Mouse (Mus musculus) skeletal muscle tissue, adult 2 months (tissue): ENCODE measurements around the gene Bhlhb9.
"Not testable (repeated sequence)": the region's sequence is repeated elsewhere in the genome, so short reads cannot be mapped to it uniquely, and the experiment has no call there.

Experiments
- DNase-seq: peaks from one replicate; pipeline ENCODE4 v3.0.0-alpha.2; 2012; ENCODE audit warnings: low read depth, low spot score

The Bhlhb9 gene

GRCm38 (mm10) chrX:135797212-135797644, at the start of gene Bhlhb9:
Bhlhb9 (plus strand) TSS chrX:135797594.
- DNase-seq = peak; percentile 32

- DNase-seq = peak; percentile 37
These were observed 44.6 kb upstream of the Bhlhb9 start for GRCm38 (mm10) chrX:135752832-135753231.

GRCm38 (mm10) chrX:135761707-135762106, 35.7 kb upstream of the Bhlhb9 start:
- no peak for DNase-seq

- no peak for DNase-seq
These were observed 29.3 kb upstream of the Bhlhb9 start for GRCm38 (mm10) chrX:135768043-135768548.

GRCm38 (mm10) chrX:135768565-135768964, 28.8 kb upstream of the Bhlhb9 start:
- DNase-seq = no peak

GRCm38 (mm10) chrX:135791536-135791935, 5.9 kb upstream of the Bhlhb9 start:
- no peak for DNase-seq

- DNase-seq = no peak
These were observed 5.1 kb upstream of the Bhlhb9 start for GRCm38 (mm10) chrX:135792326-135792725.

- DNase-seq = not testable (repeated sequence)
These were observed 1.6 kb upstream of the Bhlhb9 start for GRCm38 (mm10) chrX:135795591-135796304.

- not testable (repeated sequence) for DNase-seq
These were observed 836 bp upstream of the Bhlhb9 start for GRCm38 (mm10) chrX:135796305-135797211.

- DNase-seq = no peak
These were observed 6.8 kb downstream of the Bhlhb9 start for GRCm38 (mm10) chrX:135804149-135804548.

GRCm38 (mm10) chrX:135805780-135806179, 8.4 kb downstream of the Bhlhb9 start:
- DNase-seq = peak; percentile 6

- DNase-seq = not testable (repeated sequence)
These were observed 38.5 kb downstream of the Bhlhb9 start for GRCm38 (mm10) chrX:135835896-135836295.

GRCm38 (mm10) chrX:135837896-135838295, 40.5 kb downstream of the Bhlhb9 start:
- no peak for DNase-seq

- not testable (repeated sequence) for DNase-seq
These were observed 41.3 kb downstream of the Bhlhb9 start, which contains the start of gene Gprasp2 for GRCm38 (mm10) chrX:135838521-135839360. Gprasp2 (plus strand) TSS chrX:135839034.

GRCm38 (mm10) chrX:135839397-135840391, 42.3 kb downstream of the Bhlhb9 start:
- peak; percentile 7 for DNase-seq

GRCm38 (mm10) chrX:135866806-135867205, 69.4 kb downstream of the Bhlhb9 start:
- not testable (repeated sequence) for DNase-seq

- no peak for DNase-seq
These were observed 79.3 kb downstream of the Bhlhb9 start for GRCm38 (mm10) chrX:135876679-135877078.

GRCm38 (mm10) chrX:135879626-135880025, 82.2 kb downstream of the Bhlhb9 start:
- DNase-seq = no peak

GRCm38 (mm10) chrX:135885411-135886233, 88.2 kb downstream of the Bhlhb9 start:
- DNase-seq = no peak
